Mouse (Mus musculus) lung, embryonic 14.5 days (tissue): ENCODE measurements at regions not wholly inside any gene's neighbourhood (a gene's known extent, or its start where the extent isn't known, plus 50 kb on each side); places are given as distances from the start of the nearest gene placed in this dataset.
A peak's percentile ranks its signal among the peaks of the same experiment; 100 is the strongest.

Experiments
- ATAC-seq: fragments of 200-750 bp; cut with Nextera tagmentation; 2 replicates; pipeline ENCODE4 v1.8.0; 2017; ENCODE audit warnings: mild to moderate bottlenecking, moderate TSS enrichment, moderate library complexity; ENCODE audit not compliant: insufficient read depth
- DNase-seq: peaks from one replicate; pipeline ENCODE4 v3.0.0-alpha.2; 2015
- H3K27ac ChIP-seq: fragments of 300-500 bp; sonication (generic); 2 replicates; pipeline ENCODE4 v1.5.1; 2014; ENCODE audit warnings: low read depth, mild to moderate bottlenecking, moderate library complexity
- H3K27me3 ChIP-seq: fragments of 300-500 bp; sonication (generic); 2 replicates; pipeline ENCODE4 v1.6.1; 2014; ENCODE audit warnings: low read length, control low read depth; ENCODE audit not compliant: insufficient read depth
- H3K36me3 ChIP-seq: fragments of 300-500 bp; sonication (generic); 2 replicates; pipeline ENCODE4 v1.6.1; 2014; ENCODE audit warnings: control low read depth; ENCODE audit not compliant: insufficient read depth
- H3K4me1 ChIP-seq: fragments of 300-500 bp; sonication (generic); 2 replicates; pipeline ENCODE4 v1.6.1; 2014; ENCODE audit warnings: antibody characterized with exemption, control low read depth; ENCODE audit not compliant: insufficient read depth
- H3K4me2 ChIP-seq: fragments of 300-500 bp; sonication (generic); 2 replicates; pipeline ENCODE4 v1.6.1; 2014; ENCODE audit warnings: mild to moderate bottlenecking
- H3K4me3 ChIP-seq: fragments of 300-500 bp; sonication (generic); 2 replicates; pipeline ENCODE4 v1.5.1; 2014; ENCODE audit warnings: low read depth, low read length
- H3K9ac ChIP-seq: fragments of 300-500 bp; sonication (generic); 2 replicates; pipeline ENCODE4 v1.6.1; 2014
- H3K9me3 ChIP-seq: fragments of 300-500 bp; sonication (generic); 2 replicates; pipeline ENCODE4 v1.6.1; 2016; ENCODE audit warnings: low read depth, low read length, control low read depth
- CTCF ChIP-seq: IDR thresholded peaks from 2 replicates; pipeline ENCODE4 v1.5.1; 2016; ENCODE audit warnings: antibody characterized with exemption, low read depth
- WGBS: fragments of 180-500 bp; shearing (Covaris S2); extraction: QIAGEN DNeasy Blood & Tissue Kit; methylation state at CpG from one replicate; pipeline ENCODE4 v1.1.7; 2014; 5-methylcytosine and 5-hydroxymethylcytosine counted together

- H3K27ac ChIP-seq = no peak overlapping the region
- no peaks in the 10 kb centered on the region for H3K36me3 ChIP-seq
- no peaks in the 10 kb centered on the region for H3K4me1 ChIP-seq
- TF ChIP-seq CTCF = no peak
- WGBS = 59% methylated on average over 2 of the region's 2 CpGs
- no peak overlapping the region for H3K4me3 ChIP-seq
- DNase-seq (no peak), ATAC-seq (no peak)
- no peak overlapping the region for H3K9ac ChIP-seq
- H3K4me2 ChIP-seq = no peak overlapping the region
- no peaks in the 10 kb centered on the region for H3K27me3 ChIP-seq
- 0 out of 2 replicates have a peak, but pooled peaks cover under 1% of the 10 kb centered on the region for H3K9me3 ChIP-seq
Measured at GRCm38 (mm10) chr3:149638324-149638723, 648.0 kb upstream of the Adgrl2 start.

GRCm38 (mm10) chr3:149626186-149626585 is 635.8 kb upstream of the Adgrl2 start:
- Histone ChIP-seq H3K4me3 (no peak overlapping the region), H3K9ac (no peak overlapping the region), H3K27me3 (no peaks in the 10 kb centered on the region), H3K4me2 (no peak overlapping the region), H3K4me1 (no peaks in the 10 kb centered on the region), H3K9me3 (no peaks in the 10 kb centered on the region), H3K36me3 (no peaks in the 10 kb centered on the region), H3K27ac (no peak overlapping the region)
- no peak for TF ChIP-seq CTCF
- ATAC-seq (no peak; the same call in 1 of the 2 replicates), DNase-seq (peak; percentile 86)

GRCm38 (mm10) chr3:149625497-149625896 is 635.1 kb upstream of the Adgrl2 start:
- H3K9ac ChIP-seq = no peak overlapping the region
- H3K9me3 ChIP-seq = no peaks in the 10 kb centered on the region
- H3K4me3 ChIP-seq = no peak overlapping the region
- no peak overlapping the region for H3K4me2 ChIP-seq
- no peaks in the 10 kb centered on the region for H3K27me3 ChIP-seq
- H3K36me3 ChIP-seq = no peaks in the 10 kb centered on the region
- ATAC-seq = no peak
- TF ChIP-seq CTCF = no peak
- WGBS = 93% methylated on average over 1 of the region's 1 CpGs
- no peak for DNase-seq
- no peak overlapping the region for H3K27ac ChIP-seq
- H3K4me1 ChIP-seq = no peaks in the 10 kb centered on the region

- no peaks in the 10 kb centered on the region for H3K4me1 ChIP-seq
- ATAC-seq (peak; percentile 41), DNase-seq (peak; percentile 50)
- no peaks in the 10 kb centered on the region for H3K36me3 ChIP-seq
- TF ChIP-seq CTCF = no peak
- no peaks in the 10 kb centered on the region for H3K27me3 ChIP-seq
- no peak overlapping the region for H3K27ac ChIP-seq
- H3K4me2 ChIP-seq = no peak overlapping the region
- H3K9ac ChIP-seq = no peak overlapping the region
- H3K9me3 ChIP-seq = no peaks in the 10 kb centered on the region
- WGBS = 32% methylated on average over 3 of the region's 3 CpGs
- H3K4me3 ChIP-seq = no peak overlapping the region
Measured at GRCm38 (mm10) chr3:149625066-149625465, 634.7 kb upstream of the Adgrl2 start.

GRCm38 (mm10) chr3:149623851-149624532 is 633.6 kb upstream of the Adgrl2 start:
- ATAC-seq = no peak
- no peak overlapping the region for H3K27ac ChIP-seq
- H3K9ac ChIP-seq = no peak overlapping the region
- no peaks in the 10 kb centered on the region for H3K36me3 ChIP-seq
- DNase-seq = peak; percentile 16
- H3K4me1 ChIP-seq = no peaks in the 10 kb centered on the region
- H3K4me3 ChIP-seq = no peak overlapping the region
- no peaks in the 10 kb centered on the region for H3K9me3 ChIP-seq
- 58% methylated on average over 4 of the region's 4 CpGs for WGBS
- H3K4me2 ChIP-seq = no peak overlapping the region
- H3K27me3 ChIP-seq = no peaks in the 10 kb centered on the region
- TF ChIP-seq CTCF = no peak

- DNase-seq (peak; percentile 53), ATAC-seq (no peak)
- no peaks in the 10 kb centered on the region for H3K27me3 ChIP-seq
- WGBS = 62% methylated on average over 5 of the region's 5 CpGs
- TF ChIP-seq CTCF = no peak
- H3K27ac ChIP-seq = no peak overlapping the region
- no peaks in the 10 kb centered on the region for H3K36me3 ChIP-seq
- no peak overlapping the region for H3K4me3 ChIP-seq
- no peaks in the 10 kb centered on the region for H3K4me1 ChIP-seq
- no peaks in the 10 kb centered on the region for H3K9me3 ChIP-seq
- H3K4me2 ChIP-seq = no peak overlapping the region
- no peak overlapping the region for H3K9ac ChIP-seq
Measured at GRCm38 (mm10) chr3:149603865-149604264, 613.5 kb upstream of the Adgrl2 start.

GRCm38 (mm10) chr3:149601276-149601675 is 610.9 kb upstream of the Adgrl2 start:
- H3K27me3 ChIP-seq = no peaks in the 10 kb centered on the region
- H3K9ac ChIP-seq = no peak overlapping the region
- 32% methylated on average over 5 of the region's 5 CpGs for WGBS
- no peaks in the 10 kb centered on the region for H3K36me3 ChIP-seq
- no peak overlapping the region for H3K4me3 ChIP-seq
- ATAC-seq (no peak; the same call in 1 of the 2 replicates), DNase-seq (peak; percentile 58)
- no peaks in the 10 kb centered on the region for H3K9me3 ChIP-seq
- TF ChIP-seq CTCF = no peak
- H3K27ac ChIP-seq = no peak overlapping the region
- no peak overlapping the region for H3K4me2 ChIP-seq
- H3K4me1 ChIP-seq = no peaks in the 10 kb centered on the region
